In genomic region chr12:52446501-52446900, GRCm38 (mm10) we compare ENCODE assay signal across 15 mouse cellular contexts. TPM values are rescaled to one million over a fixed set of nuclear protein-coding genes. Genes with fewer than 3 reads are reported as not detected.
DNase-seq lines count a peak whose midpoint lies in the region; ATAC-seq and TF ChIP-seq lines count a peak whose summit lies in the region.
"Had no signal": no experiment of that assay in that cellular context is flagged by ENCODE, and none has a peak within 500 bp of the region (broad histone marks: within the 10 kb centered on the region; RNA-seq: fewer than 3 reads in every experiment).

No protein-coding gene starts in this region.

- no peaks in the 10 kb centered on the region for H3K9me3 ChIP-seq in intestine, embryonic 16.5 days (ENCODE audit: control insufficient read depth, low read length)
- no peaks in the 10 kb centered on the region for H3K9me3 ChIP-seq in liver, embryonic 16.5 days (replicated peaks; ENCODE audit: control insufficient read depth, low read length)
- H3K9me3 ChIP-seq: embryonic facial prominence, embryonic 12.5 days; midbrain, embryonic 12.5 days had no signal

- no peak for TF ChIP-seq POLR2A in kidney, adult 2 months (IDR thresholded peaks at IDR 0.05; ENCODE audit: low read depth, low read length)

- no peak overlapping the region for H3K4me3 ChIP-seq in intestine, embryonic 16.5 days (ENCODE audit: low read length)
- H3K4me3 ChIP-seq in kidney, adult 2 months (ENCODE audit: insufficient read depth, low read depth, low read length), result no peak overlapping the region
- H3K4me3 ChIP-seq in liver, embryonic 16.5 days (ENCODE audit: low read depth, low read length), result no peak overlapping the region
- H3K4me3 ChIP-seq: embryonic facial prominence, embryonic 12.5 days; midbrain, embryonic 12.5 days; myocyte had no signal

- no peak overlapping the region for H3K4me2 ChIP-seq in intestine, embryonic 16.5 days (ENCODE audit: low read depth, low read length)
- no peak overlapping the region for H3K4me2 ChIP-seq in liver, embryonic 16.5 days (ENCODE audit: low read depth, low read length)
- H3K4me2 ChIP-seq: embryonic facial prominence, embryonic 12.5 days; midbrain, embryonic 12.5 days had no signal

- ATAC-seq in intestine, embryonic 16.5 days, result peak; percentile 77
- peak; percentile 83 for ATAC-seq in liver, embryonic 16.5 days (ENCODE audit: low read depth)
- no peak for ATAC-seq in activated CD4-positive, CD25-positive, alpha-beta regulatory T cell, adult 4 months
- no peak for ATAC-seq in inflammation-experienced regulatory T-cells, adult 6 months

- H3K27me3 ChIP-seq in intestine, embryonic 16.5 days (replicated peaks; ENCODE audit: control insufficient read depth, insufficient read depth, low read length), result no peaks in the 10 kb centered on the region
- H3K27me3 ChIP-seq in kidney, adult 2 months (replicated peaks; ENCODE audit: control insufficient read depth, insufficient read depth, low read length), result no peaks in the 10 kb centered on the region
- H3K27me3 ChIP-seq in liver, embryonic 16.5 days (ENCODE audit: control insufficient read depth, insufficient read depth, low read depth, low read length), result no peaks in the 10 kb centered on the region
- H3K27me3 ChIP-seq: embryonic facial prominence, embryonic 12.5 days; midbrain, embryonic 12.5 days had no signal

- DNase-seq in kidney, adult 2 months, result peak; percentile 95
- DNase-seq in kidney, postnatal 36 days, result peak; percentile 79 to 92
- no peak for DNase-seq in adrenal gland, postnatal 25 days
- no peak for DNase-seq in layer of hippocampus, adult 18-20 months (ENCODE audit: low spot score in 2 of 2)
- DNase-seq: cerebellum, adult 11 months; cerebellum, postnatal 36 days; heart, postnatal 4 days; lung, postnatal 36 days had no signal

- H3K27ac ChIP-seq in intestine, embryonic 16.5 days (ENCODE audit: low read length), result peak overlapping the region; percentile 92
- H3K27ac ChIP-seq in kidney, adult 2 months (ENCODE audit: insufficient read depth, low read depth, low read length), result peak overlapping the region; percentile 100
- H3K27ac ChIP-seq in liver, embryonic 16.5 days (ENCODE audit: low read length), result peak overlapping the region; percentile 74
- H3K27ac ChIP-seq: embryonic facial prominence, embryonic 12.5 days; midbrain, embryonic 12.5 days had no signal

- peaks cover 7% of the 10 kb centered on the region for H3K4me1 ChIP-seq in intestine, embryonic 16.5 days (ENCODE audit: control insufficient read depth, insufficient read depth, low read length)
- H3K4me1 ChIP-seq in kidney, adult 2 months (ENCODE audit: control insufficient read depth, insufficient read depth, low read length), result peaks cover 27% of the 10 kb centered on the region
- H3K4me1 ChIP-seq in liver, embryonic 16.5 days (ENCODE audit: control insufficient read depth, low read depth, low read length), result no peaks in the 10 kb centered on the region
- H3K4me1 ChIP-seq: midbrain, embryonic 12.5 days had no signal

- H3K9ac ChIP-seq in intestine, embryonic 16.5 days (ENCODE audit: low read depth, low read length), result peak overlapping the region; percentile 40; the same call in 1 of the 2 replicates
- no peak overlapping the region for H3K9ac ChIP-seq in liver, embryonic 16.5 days (ENCODE audit: low read depth, low read length)
- H3K9ac ChIP-seq: embryonic facial prominence, embryonic 12.5 days; midbrain, embryonic 12.5 days had no signal

- no peak for TF ChIP-seq CTCF in kidney, adult 2 months (conservative IDR thresholded peaks at IDR 0.05; ENCODE audit: insufficient read depth, insufficient read length, low read depth, low read length)

- H3K36me3 ChIP-seq in intestine, embryonic 16.5 days (ENCODE audit: control insufficient read depth, insufficient read depth, low read length), result no peaks in the 10 kb centered on the region
- H3K36me3 ChIP-seq in kidney, adult 2 months (ENCODE audit: control insufficient read depth, insufficient read depth, low read length), result no peaks in the 10 kb centered on the region
- no peaks in the 10 kb centered on the region for H3K36me3 ChIP-seq in liver, embryonic 16.5 days (ENCODE audit: control insufficient read depth, insufficient read depth)
- H3K36me3 ChIP-seq: embryonic facial prominence, embryonic 12.5 days; midbrain, embryonic 12.5 days had no signal

- WGBS in intestine, embryonic 16.5 days, result 53% methylated on average over 7 of the region's 7 CpGs
- 43% methylated on average over 7 of the region's 7 CpGs for WGBS in kidney, adult 2 months
- WGBS in liver, embryonic 16.5 days (ENCODE audit: insufficient replicate concordance), result 55% methylated on average over 7 of the region's 7 CpGs

RNA-seq across cellular contexts. Expression of gene Arhgap5, which starts 57.3 kb away (rescaled TPM):
- polyA plus RNA-seq in intestine, embryonic 16.5 days (2015; fragmentation: Nextera tagmentation; extraction: Ambion mirVana), result 26.3 and 27.0 TPM in 2 replicates
- polyA plus RNA-seq in kidney, adult 2 months (2012; rRNA removed), result 6.1 and 9.9 TPM in 2 replicates
- polyA plus RNA-seq in liver, embryonic 16.5 days (2015; fragmentation: Nextera tagmentation; extraction: Ambion mirVana), result 9.9 and 10.6 TPM in 2 replicates
- 10 to 100 TPM; 19.4 to 20.3 TPM for polyA plus RNA-seq in activated CD4-positive, CD25-positive, alpha-beta regulatory T cell, adult 4 months (2017; shearing (Covaris generic))
- total RNA-seq in adrenal gland, postnatal 25 days (2021), result 75.8 and 81.4 TPM in 2 replicates
- 10 to 100 TPM; 18.7 to 40.2 (median 38.0) TPM for polyA plus RNA-seq in inflammation-experienced regulatory T-cells, adult 6 months (2017; shearing (Covaris generic))
- 100 to 1,000 TPM; 140 to 143 TPM for total RNA-seq in layer of hippocampus, adult 18-20 months (2021)

Comparison
In these comparisons a context has a peak if more than half of its experiments do, and no peak if none do; other contexts are left out.
1. ATAC-seq: peak in intestine, embryonic 16.5 days (single experiment) and liver, embryonic 16.5 days (single experiment); none in activated CD4-positive, CD25-positive, alpha-beta regulatory T cell, adult 4 months (single experiment) and inflammation-experienced regulatory T-cells, adult 6 months (single experiment).
2. DNase-seq: peak in kidney, adult 2 months (single experiment) and kidney, postnatal 36 days (2 of 2); none in adrenal gland, postnatal 25 days (single experiment) and layer of hippocampus, adult 18-20 months (0 of 2).
3. Peak in every context shown above with its lines, with median percentiles within 50 percentile points of each other: H3K27ac ChIP-seq.